Mouse (Mus musculus) forebrain, embryonic 15.5 days (tissue): ENCODE measurements around the gene Akap13. TPM values are rescaled to one million over a fixed set of nuclear protein-coding genes. Genes with fewer than 3 reads are reported as not detected.

Experiments
- ATAC-seq: fragments of 200-750 bp; cut with Nextera tagmentation; replicated peaks from 2 replicates; pipeline ENCODE4 v1.8.0; 2017; ENCODE audit warnings: mild to moderate bottlenecking, moderate TSS enrichment, moderate library complexity
- H3K27ac ChIP-seq: fragments of 300-500 bp; sonication (generic); replicated peaks from 2 replicates; pipeline ENCODE4 v1.5.1; 2015; ENCODE audit warnings: mild to moderate bottlenecking, inconsistent platforms
- H3K27me3 ChIP-seq: fragments of 300-500 bp; sonication (generic); 2 replicates; pipeline ENCODE4 v1.6.1; 2015; ENCODE audit warnings: inconsistent platforms
- H3K36me3 ChIP-seq: fragments of 300-500 bp; sonication (generic); 2 replicates; pipeline ENCODE4 v1.6.1; 2015; ENCODE audit warnings: mild to moderate bottlenecking, inconsistent platforms
- H3K4me1 ChIP-seq: fragments of 300-500 bp; sonication (generic); 2 replicates; pipeline ENCODE4 v1.6.1; 2015; ENCODE audit warnings: inconsistent platforms
- H3K4me2 ChIP-seq: fragments of 300-500 bp; sonication (generic); replicated peaks from 2 replicates; pipeline ENCODE4 v1.6.1; 2015; ENCODE audit warnings: mild to moderate bottlenecking, inconsistent platforms
- H3K4me3 ChIP-seq: fragments of 300-500 bp; sonication (generic); 2 replicates; pipeline ENCODE4 v1.5.1; 2015; ENCODE audit warnings: mild to moderate bottlenecking, inconsistent platforms
- H3K9ac ChIP-seq: fragments of 300-500 bp; sonication (generic); replicated peaks from 2 replicates; pipeline ENCODE4 v1.6.1; 2015; ENCODE audit warnings: mild to moderate bottlenecking, inconsistent platforms
- H3K9me3 ChIP-seq: fragments of 300-500 bp; sonication (generic); 2 replicates; pipeline ENCODE4 v1.6.1; 2016; ENCODE audit warnings: inconsistent platforms
- WGBS: fragments of 180-500 bp; shearing (Covaris S2); methylation state at CpG from one replicate; pipeline ENCODE4 v1.1.7; 2015; ENCODE audit warnings: mixed read lengths; 5-methylcytosine and 5-hydroxymethylcytosine counted together
- polyA plus RNA-seq: library from polyadenylated mRNA; unstranded; fragments of >200 nt; fragmentation: Nextera tagmentation; extraction: Ambion mirVana; gene quantifications from 2 replicates; pipeline ENCODE4 v1.2.1, GENCODE M21; 2015

Akap13 gene
- polyA plus RNA-seq, 1 experiment from 2014 or later = 13.3 TPM

GRCm38 (mm10) chr7:75528751-75529150 lies 73.4 kb downstream of the Akap13 start:
- Histone ChIP-seq H3K9me3 (no peaks in the 10 kb centered on the region), H3K36me3 (no peaks in the 10 kb centered on the region), H3K9ac (no peak overlapping the region), H3K27ac (no peak overlapping the region), H3K4me3 (no peak overlapping the region), H3K27me3 (no peaks in the 10 kb centered on the region), H3K4me2 (no peak overlapping the region), H3K4me1 (no peaks in the 10 kb centered on the region)
- WGBS = 79% methylated on average over 4 of the region's 4 CpGs
- no peak for ATAC-seq

- WGBS = 92% methylated on average over 7 of the region's 7 CpGs
- Histone ChIP-seq H3K9ac (no peak overlapping the region), H3K4me2 (no peak overlapping the region), H3K4me1 (no peaks in the 10 kb centered on the region), H3K9me3 (no peaks in the 10 kb centered on the region), H3K27me3 (no peaks in the 10 kb centered on the region), H3K27ac (no peak overlapping the region), H3K36me3 (no peaks in the 10 kb centered on the region), H3K4me3 (no peak overlapping the region)
- no peak for ATAC-seq
These were observed 74.6 kb downstream of the Akap13 start for GRCm38 (mm10) chr7:75529857-75530437.

- Histone ChIP-seq H3K9me3 (no peaks in the 10 kb centered on the region), H3K4me1 (no peaks in the 10 kb centered on the region), H3K27ac (no peak overlapping the region), H3K27me3 (no peaks in the 10 kb centered on the region), H3K9ac (no peak overlapping the region), H3K36me3 (no peaks in the 10 kb centered on the region), H3K4me2 (no peak overlapping the region), H3K4me3 (no peak overlapping the region)
- no peak for ATAC-seq
- WGBS = 95% methylated on average over 3 of the region's 3 CpGs
These were observed 75.3 kb downstream of the Akap13 start for GRCm38 (mm10) chr7:75530642-75531041.

GRCm38 (mm10) chr7:75533079-75533478 lies 77.7 kb downstream of the Akap13 start:
- Histone ChIP-seq H3K9me3 (no peaks in the 10 kb centered on the region), H3K9ac (no peak overlapping the region), H3K4me1 (no peaks in the 10 kb centered on the region), H3K27ac (no peak overlapping the region), H3K27me3 (no peaks in the 10 kb centered on the region), H3K4me2 (no peak overlapping the region), H3K36me3 (no peaks in the 10 kb centered on the region), H3K4me3 (no peak overlapping the region)
- no peak for ATAC-seq
- 97% methylated on average over 5 of the region's 5 CpGs for WGBS

GRCm38 (mm10) chr7:75536298-75536697 lies 81.0 kb downstream of the Akap13 start:
- 94% methylated on average over 5 of the region's 5 CpGs for WGBS
- no peak for ATAC-seq

GRCm38 (mm10) chr7:75537567-75537966 lies 82.2 kb downstream of the Akap13 start:
- H3K4me1 ChIP-seq = no peaks in the 10 kb centered on the region
- H3K27me3 ChIP-seq = no peaks in the 10 kb centered on the region
- no peaks in the 10 kb centered on the region for H3K36me3 ChIP-seq
- H3K4me2 ChIP-seq = no peak overlapping the region
- no peak overlapping the region for H3K4me3 ChIP-seq
- no peaks in the 10 kb centered on the region for H3K9me3 ChIP-seq
- H3K27ac ChIP-seq = no peak overlapping the region
- no peak for ATAC-seq
- 81% methylated on average over 2 of the region's 2 CpGs for WGBS
- no peak overlapping the region for H3K9ac ChIP-seq

More at GRCm38 (mm10) chr7:75536298-75536697, 81.0 kb downstream of the Akap13 start:
- H3K36me3 ChIP-seq = no peaks in the 10 kb centered on the region
- no peaks in the 10 kb centered on the region for H3K9me3 ChIP-seq
- no peak overlapping the region for H3K4me2 ChIP-seq
- H3K9ac ChIP-seq = no peak overlapping the region
- no peaks in the 10 kb centered on the region for H3K4me1 ChIP-seq
- H3K27me3 ChIP-seq = no peaks in the 10 kb centered on the region
- H3K27ac ChIP-seq = no peak overlapping the region
- H3K4me3 ChIP-seq = no peak overlapping the region

GRCm38 (mm10) chr7:75538513-75538912 lies 83.2 kb downstream of the Akap13 start:
- no peaks in the 10 kb centered on the region for H3K36me3 ChIP-seq
- H3K27me3 ChIP-seq = no peaks in the 10 kb centered on the region
- ATAC-seq = no peak
- H3K4me3 ChIP-seq = no peak overlapping the region
- H3K4me1 ChIP-seq = no peaks in the 10 kb centered on the region
- no peaks in the 10 kb centered on the region for H3K9me3 ChIP-seq
- no peak overlapping the region for H3K27ac ChIP-seq
- H3K4me2 ChIP-seq = no peak overlapping the region
- WGBS = 93% methylated on average over 3 of the region's 3 CpGs
- H3K9ac ChIP-seq = no peak overlapping the region

- H3K27me3 ChIP-seq = no peaks in the 10 kb centered on the region
- H3K9ac ChIP-seq = no peak overlapping the region
- no peak for ATAC-seq
- no peaks in the 10 kb centered on the region for H3K36me3 ChIP-seq
- no peaks in the 10 kb centered on the region for H3K9me3 ChIP-seq
- H3K27ac ChIP-seq = no peak overlapping the region
- no peak overlapping the region for H3K4me3 ChIP-seq
- H3K4me2 ChIP-seq = no peak overlapping the region
- H3K4me1 ChIP-seq = no peaks in the 10 kb centered on the region
- WGBS = 90% methylated on average over 3 of the region's 3 CpGs
These were observed 83.8 kb downstream of the Akap13 start for GRCm38 (mm10) chr7:75539168-75539567.

- Histone ChIP-seq H3K4me2 (no peak overlapping the region), H3K36me3 (no peaks in the 10 kb centered on the region), H3K4me3 (no peak overlapping the region), H3K4me1 (peaks cover 6% of the 10 kb centered on the region; the same call in 1 of the 2 replicates), H3K9me3 (no peaks in the 10 kb centered on the region), H3K27ac (no peak overlapping the region), H3K9ac (no peak overlapping the region), H3K27me3 (no peaks in the 10 kb centered on the region)
- ATAC-seq = no peak
- WGBS = 91% methylated on average over 3 of the region's 3 CpGs
These were observed 94.5 kb downstream of the Akap13 start for GRCm38 (mm10) chr7:75549856-75550255.

- H3K27ac ChIP-seq = no peak overlapping the region
- H3K4me3 ChIP-seq = no peak overlapping the region
- 76% methylated on average over 6 of the region's 6 CpGs for WGBS
- H3K9me3 ChIP-seq = no peaks in the 10 kb centered on the region
- no peak overlapping the region for H3K9ac ChIP-seq
- no peaks in the 10 kb centered on the region for H3K27me3 ChIP-seq
- H3K36me3 ChIP-seq = no peaks in the 10 kb centered on the region
- H3K4me1 ChIP-seq = peaks cover 6% of the 10 kb centered on the region; the same call in 1 of the 2 replicates
- H3K4me2 ChIP-seq = no peak overlapping the region
- no peak for ATAC-seq
These were observed 95.5 kb downstream of the Akap13 start for GRCm38 (mm10) chr7:75550791-75551336.

GRCm38 (mm10) chr7:75553002-75553666 lies 97.8 kb downstream of the Akap13 start:
- 86% methylated on average over 8 of the region's 8 CpGs for WGBS
- H3K4me2 ChIP-seq = no peak overlapping the region
- no peak overlapping the region for H3K27ac ChIP-seq
- no peaks in the 10 kb centered on the region for H3K27me3 ChIP-seq
- no peak overlapping the region for H3K4me3 ChIP-seq
- H3K4me1 ChIP-seq = peaks cover 6% of the 10 kb centered on the region; the same call in 1 of the 2 replicates
- ATAC-seq = no peak
- H3K9ac ChIP-seq = no peak overlapping the region
- H3K9me3 ChIP-seq = no peaks in the 10 kb centered on the region
- H3K36me3 ChIP-seq = no peaks in the 10 kb centered on the region

- Histone ChIP-seq H3K27me3 (no peaks in the 10 kb centered on the region), H3K9ac (no peak overlapping the region), H3K4me2 (no peak overlapping the region), H3K4me1 (peaks cover 6% of the 10 kb centered on the region; the same call in 1 of the 2 replicates), H3K4me3 (no peak overlapping the region), H3K36me3 (no peaks in the 10 kb centered on the region), H3K9me3 (no peaks in the 10 kb centered on the region), H3K27ac (no peak overlapping the region)
- no peak for ATAC-seq
These were observed 98.3 kb downstream of the Akap13 start for GRCm38 (mm10) chr7:75553667-75554045.
